Mouse (Mus musculus) natural killer cell, adult 2 months (primary cell): ENCODE data around the gene Bcat1.

Source experiments
- DNase-seq, 2 experiments: peaks; one replicate each; pipeline ENCODE4 v3.0.0; 2022; ENCODE audit warnings: low spot score in 2 of 2

Gene Bcat1

DNA sequence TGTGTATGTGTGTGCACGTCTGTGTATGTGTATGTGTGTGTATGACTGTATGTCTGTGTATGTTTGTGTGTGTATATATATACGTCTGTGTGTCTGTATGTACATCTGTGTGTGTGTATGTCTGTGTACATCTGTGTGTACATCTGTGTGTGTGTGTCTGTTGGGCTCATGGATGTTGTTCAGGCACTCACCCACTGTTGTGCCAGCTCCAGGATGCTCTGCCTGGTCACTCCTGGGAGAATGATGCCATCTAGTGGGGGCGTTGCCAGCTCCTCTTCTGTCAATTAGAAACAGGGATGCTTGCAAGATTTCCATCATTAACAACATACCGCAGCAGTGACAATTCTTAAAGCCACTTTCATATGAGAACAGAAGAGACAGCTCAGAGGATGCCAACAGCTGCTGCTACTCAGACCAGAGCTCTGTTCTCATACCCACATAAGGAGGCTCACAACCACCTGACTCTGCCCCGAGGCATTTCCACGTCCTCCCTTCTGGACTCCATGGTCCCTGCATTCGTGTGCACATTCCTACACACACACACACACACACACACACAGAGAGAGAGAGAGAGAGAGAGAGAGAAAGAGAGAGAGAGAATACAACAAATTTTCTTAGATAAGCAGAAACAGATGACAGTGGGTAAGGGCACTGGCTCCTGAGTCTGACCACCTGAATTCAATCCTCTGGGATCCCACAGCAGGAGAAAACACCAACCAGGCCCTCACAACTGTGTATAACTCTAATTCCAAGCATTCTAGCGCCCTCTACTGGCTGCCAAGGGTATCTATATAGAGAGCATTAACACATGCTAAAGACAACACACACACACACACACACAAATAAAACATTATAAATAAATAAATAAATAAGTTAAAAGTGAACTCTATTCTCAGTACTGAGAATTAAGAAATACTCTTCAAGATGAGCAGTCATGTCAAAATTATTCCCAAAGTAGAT is 65.8 kb downstream of the Bcat1 start:
- no peak for DNase-seq

DNA sequence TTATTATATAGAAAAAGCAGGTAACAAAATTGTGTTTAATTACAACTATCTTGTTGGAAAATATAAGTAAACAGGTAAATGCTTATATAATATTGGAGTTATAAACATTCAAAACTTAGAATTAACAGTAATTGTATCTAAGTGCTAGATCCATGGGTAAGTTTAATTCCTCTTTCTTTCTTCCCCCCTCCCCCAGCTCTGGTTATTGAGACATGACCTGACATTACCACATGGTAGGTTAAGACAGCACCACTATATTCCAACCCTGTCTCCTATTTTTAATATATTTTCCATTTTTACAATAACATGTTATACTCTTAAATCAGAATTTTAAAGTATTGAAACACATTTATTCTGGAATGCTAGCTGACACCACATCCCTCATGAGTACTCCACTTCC is 72.5 kb downstream of the Bcat1 start:
- no peak for DNase-seq

DNA sequence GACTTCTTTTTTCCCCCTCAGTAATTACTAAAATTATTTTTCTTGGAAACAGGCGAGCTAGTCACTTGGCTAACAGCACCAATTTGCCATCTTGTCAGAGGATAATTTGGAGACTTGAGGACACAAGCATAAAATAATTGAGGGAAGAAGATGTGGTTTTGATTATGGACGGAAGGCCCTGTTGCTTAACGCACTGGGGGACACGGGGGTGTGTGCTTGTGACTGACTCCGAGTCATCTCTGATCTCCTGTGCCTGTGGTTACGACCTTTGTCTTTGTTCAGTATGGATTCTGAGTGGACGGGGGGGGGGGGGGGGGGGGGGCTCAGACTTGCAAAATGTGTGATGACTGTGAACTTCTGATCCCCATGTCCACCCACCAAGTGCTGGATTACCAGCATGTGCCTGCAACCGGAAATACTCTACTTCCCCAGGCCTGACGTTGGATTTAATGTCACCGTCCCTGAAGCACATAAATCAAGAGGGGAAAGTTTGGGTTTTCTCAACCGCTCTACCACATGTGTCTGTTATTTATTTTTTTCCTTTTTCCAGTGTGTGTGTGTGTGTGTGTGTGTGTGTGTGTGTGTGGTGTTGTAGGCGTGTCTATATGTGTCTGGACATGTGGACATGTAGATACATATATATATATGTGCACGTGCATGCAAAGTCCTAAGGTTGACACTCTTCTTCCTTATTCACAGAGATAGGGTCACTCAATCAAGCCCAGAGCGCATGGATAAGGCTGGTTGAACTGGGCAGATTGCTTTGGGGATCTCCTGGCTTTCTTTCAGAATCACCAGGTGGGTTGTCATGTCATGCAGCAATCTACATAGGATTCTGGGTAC is 73.7 kb downstream of the Bcat1 start:
- peak in 1 of 2 experiments; percentile 14 for DNase-seq

DNA sequence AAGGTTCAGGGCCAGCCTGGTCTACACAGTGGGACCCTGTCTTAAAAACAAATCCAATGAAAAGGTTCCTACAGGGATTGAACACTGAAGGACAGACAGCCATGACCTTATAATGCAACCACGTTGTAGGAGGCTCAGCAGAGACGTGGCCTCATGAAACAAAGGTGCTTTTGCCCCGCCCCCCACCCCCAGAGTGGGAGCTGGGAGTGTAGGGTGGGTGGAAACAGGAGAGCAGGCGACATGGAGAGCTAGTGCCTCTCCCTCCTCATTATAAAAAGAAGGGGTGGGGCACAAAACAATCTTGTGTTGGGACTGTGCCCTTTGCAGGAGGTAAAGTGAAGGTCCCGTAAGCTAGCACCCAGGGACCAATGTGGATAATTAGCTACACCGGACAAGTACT is 74.5 kb downstream of the Bcat1 start:
- DNase-seq = no peak

DNA sequence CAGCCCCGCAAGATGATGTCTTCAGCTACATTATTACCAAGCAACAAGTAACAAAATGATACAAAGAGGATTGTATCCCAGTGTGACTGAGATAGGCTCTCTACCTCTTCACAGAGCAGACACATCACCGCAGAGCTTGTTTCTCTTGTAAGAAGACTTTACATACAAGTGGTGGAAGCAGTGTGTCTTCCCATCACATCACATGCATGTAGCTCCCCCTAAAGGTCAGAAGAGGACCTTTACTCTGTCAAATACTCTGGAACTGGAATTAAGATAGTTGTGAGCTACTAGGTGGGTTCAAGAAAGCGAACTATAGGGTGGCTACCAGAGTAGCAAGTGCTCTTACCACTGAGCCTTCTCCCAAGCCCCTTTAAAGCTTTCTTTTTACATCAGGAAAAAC is 78.8 kb downstream of the Bcat1 start:
- DNase-seq = no peak

DNA sequence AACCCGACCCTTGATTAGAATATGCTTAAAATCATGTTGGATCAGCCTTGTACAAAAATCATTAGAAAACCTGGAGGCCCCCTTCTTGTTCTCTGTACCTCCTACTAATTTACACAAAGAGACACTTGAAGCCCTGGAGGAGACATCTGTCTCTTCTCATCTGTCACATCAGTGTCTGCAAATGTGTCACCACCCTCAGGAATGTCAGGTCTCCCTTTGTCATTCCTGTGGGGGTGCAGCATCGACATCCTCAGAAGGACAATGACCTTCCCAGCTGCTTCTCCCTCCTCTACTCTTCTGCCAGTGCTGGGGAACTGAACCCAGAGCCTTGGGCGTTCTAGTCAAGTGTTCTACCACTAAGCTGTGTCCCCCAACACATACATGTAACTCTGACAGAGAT is 83.9 kb downstream of the Bcat1 start:
- no peak for DNase-seq

DNA sequence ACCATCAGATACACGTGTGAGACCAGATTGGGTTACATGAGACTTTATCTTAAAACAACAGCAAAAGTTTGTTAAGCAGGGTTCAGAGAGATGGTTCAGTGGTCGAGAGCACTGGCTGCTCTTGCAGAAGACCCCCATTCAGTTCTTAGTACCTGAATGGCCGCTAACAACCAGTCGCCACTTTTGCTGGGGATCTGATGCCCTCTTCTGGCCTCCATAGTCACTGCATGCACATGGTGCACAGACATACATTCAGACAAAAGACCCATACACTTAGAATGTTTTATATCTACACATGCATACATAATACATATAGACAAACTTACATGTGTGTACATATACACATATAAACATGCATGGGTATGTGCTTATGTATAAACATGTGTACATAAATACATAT is 86.8 kb downstream of the Bcat1 start:
- no peak for DNase-seq

DNA sequence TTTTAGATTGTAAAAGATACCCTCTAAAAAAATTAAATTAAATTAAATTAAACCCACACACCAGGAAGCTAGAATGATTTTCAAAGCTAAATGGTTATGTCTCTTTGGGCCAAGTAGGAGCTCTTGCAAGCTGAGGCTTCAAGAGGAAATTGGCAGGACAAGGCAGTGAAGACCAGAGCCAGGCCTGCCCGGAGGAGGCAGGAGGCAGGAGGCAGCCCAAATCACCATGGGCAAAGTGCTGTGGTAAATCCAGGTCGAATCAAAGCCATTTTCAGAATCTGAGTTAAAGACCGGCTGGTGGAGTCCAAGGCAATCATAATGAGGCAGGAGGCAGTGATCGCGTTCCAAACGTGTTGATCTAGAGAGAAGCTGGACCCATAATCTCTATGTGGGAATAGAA is 88.3 kb downstream of the Bcat1 start:
- DNase-seq = no peak

DNA sequence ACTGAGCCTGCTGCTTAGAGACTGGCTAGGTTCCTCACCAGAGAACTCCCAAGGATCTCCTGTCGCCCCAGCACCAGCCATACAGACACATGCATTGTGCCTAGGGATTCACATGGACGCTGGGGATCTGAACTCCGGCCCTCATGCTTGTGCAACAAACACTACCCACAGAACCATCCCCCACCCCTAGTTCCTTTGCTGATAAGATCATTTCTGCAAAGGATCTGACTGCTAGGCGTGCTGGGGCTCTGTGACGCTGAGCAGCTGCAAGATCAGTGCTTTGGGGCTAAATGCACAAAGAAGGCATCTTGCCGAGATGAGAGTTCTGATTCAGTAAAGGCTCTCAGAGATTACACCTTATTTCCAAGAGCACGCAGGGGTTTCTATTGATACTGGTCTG is 88.8 kb downstream of the Bcat1 start:
- no peak for DNase-seq

DNA sequence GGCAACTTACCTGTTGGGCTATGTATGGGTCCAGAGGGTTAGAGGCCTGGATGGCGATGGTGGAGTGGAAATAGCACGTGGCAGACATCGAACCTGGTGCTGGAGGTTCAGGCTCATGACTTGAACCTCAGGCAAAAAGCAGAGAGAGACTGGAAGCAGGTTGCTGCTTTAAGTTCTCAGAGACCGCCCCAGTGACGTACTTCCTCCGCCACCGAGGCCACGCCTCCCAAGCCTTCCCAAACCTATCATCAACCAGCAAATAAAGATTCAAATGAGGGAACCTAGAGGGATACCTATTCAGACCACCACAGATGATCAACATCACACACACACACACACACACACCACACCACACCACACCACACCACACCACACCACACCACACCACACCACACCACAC is 91.8 kb downstream of the Bcat1 start:
- no peak for DNase-seq

DNA sequence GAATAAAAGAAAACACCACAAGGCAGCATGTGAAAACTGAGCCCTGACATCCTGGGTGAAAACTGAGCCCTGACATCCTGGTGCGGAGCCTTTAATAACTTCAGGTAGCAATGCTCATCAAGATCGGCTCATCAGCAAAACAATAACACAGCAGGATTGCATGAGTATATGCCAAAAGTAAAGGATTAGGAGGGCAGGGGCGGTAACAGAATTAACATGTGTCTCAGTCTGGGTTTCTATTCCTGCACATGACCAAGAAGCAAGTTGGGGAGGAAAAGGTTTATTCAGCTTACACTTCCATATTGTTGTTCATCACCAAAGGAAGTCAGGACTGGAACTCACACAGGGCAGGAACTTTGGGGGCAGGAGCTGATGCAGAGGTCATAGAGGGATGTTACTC is 93.9 kb downstream of the Bcat1 start:
- no peak for DNase-seq

DNA sequence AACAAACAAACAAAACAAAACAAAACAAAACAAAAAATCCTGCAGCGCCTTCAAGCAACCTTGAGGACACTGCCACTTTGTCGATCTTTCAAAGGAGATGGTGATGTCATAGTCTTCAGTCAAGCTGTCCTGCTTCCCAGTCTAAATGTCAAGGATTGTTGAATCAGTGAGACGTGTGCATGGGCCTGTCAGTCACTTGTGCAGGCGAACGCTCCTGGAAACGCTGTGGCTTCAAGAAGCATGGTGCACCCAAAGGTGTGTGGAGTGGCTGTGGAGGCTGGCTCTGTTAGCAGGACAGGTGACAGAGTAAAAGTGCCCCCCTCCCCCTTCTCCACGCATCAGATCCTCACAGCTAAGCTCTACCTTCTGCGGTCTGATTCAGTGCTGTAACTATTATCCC is 103.6 kb downstream of the Bcat1 start:
- no peak for DNase-seq

DNA sequence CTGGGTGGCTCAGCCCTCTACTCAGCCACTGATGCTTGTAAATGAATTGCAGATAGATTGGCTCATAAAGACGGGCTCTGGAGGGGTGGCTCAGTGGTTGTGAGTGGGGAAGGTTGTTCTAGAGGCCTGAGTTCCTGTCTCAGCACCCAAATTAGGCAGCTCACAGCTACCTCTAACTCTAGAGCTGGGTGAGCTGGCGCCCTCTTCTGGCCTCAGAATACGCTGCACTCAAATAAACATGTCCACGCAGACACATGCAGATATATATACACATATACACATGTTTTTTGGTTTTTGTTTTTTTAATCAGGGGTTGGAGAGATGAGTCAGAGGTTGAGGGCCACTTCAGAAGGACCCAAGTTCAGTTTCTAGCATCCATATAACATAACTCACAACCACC is 105.1 kb downstream of the Bcat1 start:
- peak in 1 of 2 experiments; percentile 7 for DNase-seq

DNA sequence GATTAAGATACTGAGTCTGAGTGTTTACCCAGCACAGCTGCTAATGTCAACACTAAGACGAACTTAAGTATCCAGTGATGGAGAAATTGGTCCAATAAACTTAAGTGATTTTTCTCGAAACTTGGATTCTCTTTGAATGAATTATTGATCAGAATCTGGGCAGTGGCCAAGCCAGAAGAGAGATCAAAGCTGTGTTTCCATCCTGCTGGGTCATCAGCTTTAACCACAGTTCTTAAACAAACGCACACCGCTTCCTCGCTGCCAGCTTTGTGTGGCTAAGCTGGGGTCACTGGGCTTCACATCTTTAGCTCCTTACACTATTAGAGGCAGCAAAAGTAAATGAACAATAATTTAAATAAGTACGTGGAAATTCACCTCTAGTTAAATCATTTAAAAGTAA is 108.4 kb downstream of the Bcat1 start:
- DNase-seq = no peak

DNA sequence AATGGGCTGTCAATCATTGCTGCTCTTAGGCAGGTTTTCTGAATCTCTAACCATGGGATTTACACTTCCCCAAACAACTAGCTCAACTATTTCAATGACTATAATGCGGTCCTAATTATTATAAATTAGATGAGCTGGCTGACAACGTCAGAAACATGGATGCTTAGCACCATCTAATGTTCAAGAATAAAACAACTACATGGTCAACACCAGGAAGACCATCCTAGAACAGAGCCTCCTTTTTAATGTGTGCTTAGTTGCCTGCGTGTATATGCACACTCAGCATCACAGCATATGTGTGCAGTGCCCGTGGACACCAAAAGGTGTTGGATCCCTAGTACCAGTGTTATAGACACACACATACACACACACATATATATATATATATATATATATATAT is 111.8 kb downstream of the Bcat1 start:
- no peak for DNase-seq

DNA sequence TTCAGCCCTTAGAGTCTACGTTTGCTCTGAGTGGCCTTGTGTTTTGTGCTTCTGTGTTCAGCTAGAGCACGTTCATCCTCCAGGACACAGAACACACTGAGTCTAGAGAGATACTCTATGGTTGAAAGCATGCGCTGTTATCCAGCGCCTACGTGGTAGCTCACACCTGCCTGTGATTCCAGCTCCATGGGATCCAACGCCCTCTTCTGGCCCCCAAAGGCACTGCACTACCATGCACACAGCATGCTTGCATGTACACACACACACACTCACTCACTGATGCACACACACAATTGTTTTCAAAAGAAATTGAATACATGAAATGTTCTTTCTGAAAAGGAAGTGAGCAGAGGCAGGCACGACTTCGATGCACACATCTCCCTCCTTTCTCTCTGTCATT is 112.8 kb downstream of the Bcat1 start:
- no peak for DNase-seq

DNA sequence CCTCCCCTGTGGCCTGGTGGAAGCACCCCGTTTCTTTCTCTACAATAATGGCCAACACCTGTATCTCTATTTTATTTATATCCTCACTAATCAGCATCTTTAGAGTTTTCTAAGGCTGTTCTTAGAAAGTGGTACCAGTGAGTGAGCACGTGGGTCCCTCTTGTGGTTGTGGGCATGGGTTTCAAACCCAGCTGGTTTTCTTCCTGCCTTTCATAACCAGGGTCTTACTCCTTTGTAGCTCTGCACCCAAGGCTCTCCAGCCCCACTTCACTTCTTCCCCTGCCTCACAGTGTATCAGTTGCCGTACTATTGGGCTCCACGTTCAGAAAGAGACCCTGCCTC is 114.0 kb downstream of the Bcat1 start:
- DNase-seq = no peak

DNA sequence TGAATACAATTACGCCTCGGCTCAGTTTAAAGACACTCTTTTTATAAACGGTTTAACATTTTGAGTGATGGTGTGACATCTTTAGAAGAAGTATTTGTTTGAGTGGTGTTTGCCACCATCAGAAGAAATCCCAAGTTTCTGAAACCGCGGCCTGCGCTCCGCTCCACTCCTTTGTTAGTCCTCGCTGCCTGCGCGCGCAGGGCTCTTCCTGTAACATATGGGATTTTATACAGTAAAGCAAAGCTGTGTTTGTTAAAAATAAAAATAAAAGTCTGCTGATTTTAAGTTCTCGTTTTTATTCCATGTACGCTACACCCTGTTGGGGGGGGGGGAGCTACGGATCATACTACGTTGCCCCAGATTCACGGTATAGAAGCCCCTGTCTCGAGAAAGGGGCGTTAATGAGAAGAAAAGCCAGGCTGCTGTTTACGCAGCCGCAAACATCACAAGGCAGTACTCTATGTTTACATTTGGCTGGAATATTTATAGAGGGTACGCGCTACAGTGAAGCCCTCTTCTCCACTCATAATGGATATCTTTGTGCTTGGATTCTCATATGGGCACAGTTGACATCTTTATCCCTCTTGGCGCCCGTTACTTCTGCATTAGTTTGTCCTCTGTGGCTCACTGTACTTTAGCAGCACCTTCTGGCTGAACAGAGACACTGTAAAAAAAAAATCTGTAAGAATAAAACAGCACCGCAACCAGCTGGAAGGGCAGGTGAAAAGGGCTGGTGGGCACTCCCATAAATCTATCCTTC is 114.6 kb downstream of the Bcat1 start:
- DNase-seq = peak in 1 of 2 experiments; percentile 11

DNA sequence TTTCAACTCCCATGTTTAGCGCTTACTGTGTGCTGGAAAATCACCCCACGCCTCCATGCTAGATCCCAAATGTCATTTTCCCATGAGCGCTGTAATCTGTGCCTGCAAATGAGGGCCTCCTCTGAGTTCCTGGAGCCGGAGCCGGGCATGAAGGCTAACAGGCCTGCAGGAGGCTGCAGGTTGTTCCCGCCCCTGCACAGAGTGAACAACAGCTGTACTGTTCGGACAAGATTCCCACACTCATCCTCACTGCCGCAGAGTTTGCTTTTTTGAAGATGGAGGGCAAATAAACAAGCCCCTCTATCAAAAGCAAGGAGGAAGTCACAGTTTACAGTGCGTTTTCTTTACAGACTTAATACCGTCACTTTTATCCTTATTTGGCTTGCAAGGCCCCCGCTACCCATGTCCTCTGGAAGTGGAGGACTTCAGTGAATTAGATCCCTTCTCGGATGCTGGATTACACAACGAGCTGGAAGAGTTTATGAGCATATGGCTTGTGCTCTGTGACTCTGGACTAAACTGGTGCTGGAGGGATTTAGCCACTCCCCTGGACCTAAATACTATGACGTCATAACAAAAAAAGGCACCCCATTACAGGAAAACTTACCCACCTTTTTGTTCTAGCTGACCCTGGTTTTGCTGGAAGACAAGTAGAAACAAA is 120.0 kb downstream of the Bcat1 start:
- no peak for DNase-seq

DNA sequence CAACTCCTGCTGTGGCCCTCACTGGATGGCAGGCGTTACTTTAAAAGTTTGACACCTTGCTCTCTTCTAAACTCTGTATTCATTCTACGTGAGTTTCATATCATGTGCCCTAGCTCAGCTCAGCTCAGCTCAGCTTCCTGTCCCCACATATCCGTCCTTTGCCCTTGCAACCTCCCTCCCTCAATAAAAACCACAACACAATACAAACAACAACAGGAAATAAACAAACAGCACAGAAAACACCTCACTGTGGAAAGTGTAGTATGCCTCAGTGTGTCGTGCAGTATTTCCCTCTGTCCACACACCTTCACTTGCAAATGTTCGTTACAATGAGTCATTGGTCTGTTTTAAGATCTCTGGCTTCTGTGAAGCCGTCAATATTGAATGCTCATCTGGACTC is 123.1 kb downstream of the Bcat1 start:
- DNase-seq = no peak

DNA sequence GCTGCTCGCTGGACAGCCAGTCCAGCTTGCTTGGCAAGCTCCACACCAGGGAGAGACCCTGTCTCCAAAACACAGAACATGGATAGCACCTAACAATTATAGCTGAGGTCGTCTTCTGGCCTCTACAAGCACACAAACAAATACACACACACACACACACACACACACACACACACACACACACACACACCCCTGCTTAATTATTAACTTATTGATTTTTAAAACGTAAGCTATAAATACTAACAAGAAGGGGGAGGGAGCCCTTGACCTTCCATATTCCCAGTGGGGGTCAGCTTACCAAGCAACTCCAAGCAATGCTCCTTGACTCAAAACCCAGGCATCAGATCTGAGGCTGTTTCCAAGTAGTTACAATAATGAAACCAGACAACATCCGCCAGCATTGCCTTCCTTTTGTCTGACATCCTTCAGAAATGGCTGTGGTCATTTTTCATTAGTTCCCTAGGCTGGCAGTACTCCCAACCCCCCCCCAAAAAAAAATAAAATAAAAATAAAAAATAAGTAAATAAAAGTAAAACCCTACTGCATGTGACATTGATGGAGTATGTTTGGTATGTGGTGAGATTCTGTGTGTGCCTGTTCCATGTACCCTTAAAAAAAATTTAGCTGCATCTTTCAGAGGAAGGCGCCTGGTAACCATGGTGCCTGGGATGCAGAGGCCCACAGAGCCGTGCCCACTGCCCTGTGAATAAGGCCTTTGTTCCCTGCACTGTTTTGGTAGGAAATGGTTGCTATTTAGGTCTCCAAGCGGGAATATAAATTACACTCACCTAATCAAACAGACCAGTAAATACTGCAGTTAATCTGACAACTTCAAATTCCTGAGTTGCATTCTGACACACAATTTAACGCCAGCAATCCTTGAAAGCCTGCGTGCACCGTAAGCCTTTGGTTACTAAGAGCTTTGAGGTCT is 131.3 kb downstream of the Bcat1 start:
- DNase-seq = no peak
